Mouse (Mus musculus) limb, embryonic 10.5 days (tissue): ENCODE data around the gene Ttl. TPM values are rescaled to one million over a fixed set of nuclear protein-coding genes. Genes with fewer than 3 reads are reported as not detected.

ENCODE experiments used
- DNase-seq: peaks from one replicate; pipeline ENCODE4 v3.0.0-alpha.2; 2017; ENCODE audit warnings: low spot score
- H3K27ac ChIP-seq: fragments of 300-500 bp; sonication (generic); 2 replicates; pipeline ENCODE4 v1.5.1; 2016; ENCODE audit warnings: mild to moderate bottlenecking
- H3K27me3 ChIP-seq: fragments of 300-500 bp; sonication (generic); 2 replicates; pipeline ENCODE4 v1.6.1; 2016; ENCODE audit warnings: low read depth, mild to moderate bottlenecking; ENCODE audit not compliant: poor library complexity, severe bottlenecking
- H3K36me3 ChIP-seq: fragments of 300-500 bp; sonication (generic); 2 replicates; pipeline ENCODE4 v1.6.1; 2016; ENCODE audit warnings: mild to moderate bottlenecking, moderate library complexity
- H3K4me1 ChIP-seq: fragments of 300-500 bp; sonication (generic); 2 replicates; pipeline ENCODE4 v1.6.1; 2016
- H3K4me3 ChIP-seq: fragments of 300-500 bp; sonication (generic); 2 replicates; pipeline ENCODE4 v1.5.1; 2016; ENCODE audit warnings: mild to moderate bottlenecking, moderate library complexity
- H3K9me3 ChIP-seq: fragments of 300-500 bp; sonication (generic); replicated peaks from 2 replicates; pipeline ENCODE4 v1.6.1; 2016; ENCODE audit warnings: mild to moderate bottlenecking
- WGBS: fragments of 180-500 bp; shearing (Covaris S2); methylation state at CpG from one replicate; pipeline ENCODE4 v1.1.7; 2016; 5-methylcytosine and 5-hydroxymethylcytosine counted together
- polyA plus RNA-seq: library from polyadenylated mRNA; unstranded; fragments of >200 nt; fragmentation: Nextera tagmentation; extraction: Ambion mirVana; gene quantifications from 2 replicates; pipeline ENCODE4 v1.2.1, GENCODE M21; 2016

Ttl gene
- polyA plus RNA-seq, 1 experiment from 2014 or later, result 19.8 TPM

DNA sequence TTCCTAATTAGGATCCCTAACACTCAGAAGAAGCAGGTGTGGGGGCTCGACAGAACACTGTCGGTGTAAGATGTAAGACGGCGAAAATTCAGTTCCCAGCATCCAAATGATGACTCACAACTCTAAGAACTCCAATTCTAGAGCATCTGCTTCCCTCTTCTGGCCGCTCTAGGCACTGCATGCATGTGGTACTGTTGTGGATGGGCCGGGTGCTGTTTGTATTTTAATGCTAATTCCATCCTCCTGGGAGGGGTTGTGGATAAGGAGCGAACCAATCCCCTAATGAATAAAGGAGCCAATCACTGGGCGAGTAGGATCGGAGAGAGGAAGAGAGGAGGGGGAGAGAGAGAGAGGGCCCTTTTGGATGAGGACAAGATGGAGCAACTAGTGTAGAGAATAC lies 9.1 kb upstream of the Ttl start:
- H3K4me3 ChIP-seq, result no peak overlapping the region
- no peaks in the 10 kb centered on the region for H3K9me3 ChIP-seq
- no peaks in the 10 kb centered on the region for H3K4me1 ChIP-seq
- DNase-seq, result no peak
- H3K27me3 ChIP-seq, result no peaks in the 10 kb centered on the region
- H3K36me3 ChIP-seq, result no peaks in the 10 kb centered on the region
- WGBS, result 49% methylated on average over 9 of the region's 9 CpGs
- no peak overlapping the region for H3K27ac ChIP-seq

DNA sequence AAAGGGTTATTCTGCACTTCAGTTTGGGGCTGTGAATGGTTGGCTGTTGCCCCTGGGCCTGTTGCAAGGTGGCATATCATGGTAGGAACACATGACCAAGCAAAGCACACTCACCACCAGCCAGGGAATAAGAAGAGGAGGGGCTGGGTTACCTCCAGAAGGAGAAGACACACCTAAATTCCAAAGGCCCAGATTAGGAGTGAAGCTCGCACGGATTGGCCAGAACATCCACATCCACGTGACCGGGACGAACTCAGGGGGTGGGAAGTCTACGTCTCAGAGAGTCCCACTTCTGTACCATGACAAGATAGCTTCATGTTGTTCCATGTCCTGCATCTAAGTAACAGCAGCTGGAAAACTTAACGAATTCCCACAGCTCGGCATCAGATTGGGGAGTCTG lies 8.5 kb upstream of the Ttl start:
- Histone ChIP-seq H3K4me3 (no peak overlapping the region), H3K4me1 (no peaks in the 10 kb centered on the region), H3K27ac (no peak overlapping the region), H3K9me3 (no peaks in the 10 kb centered on the region), H3K27me3 (no peaks in the 10 kb centered on the region), H3K36me3 (no peaks in the 10 kb centered on the region)
- no peak for DNase-seq
- 97% methylated on average over 8 of the region's 8 CpGs for WGBS

DNA sequence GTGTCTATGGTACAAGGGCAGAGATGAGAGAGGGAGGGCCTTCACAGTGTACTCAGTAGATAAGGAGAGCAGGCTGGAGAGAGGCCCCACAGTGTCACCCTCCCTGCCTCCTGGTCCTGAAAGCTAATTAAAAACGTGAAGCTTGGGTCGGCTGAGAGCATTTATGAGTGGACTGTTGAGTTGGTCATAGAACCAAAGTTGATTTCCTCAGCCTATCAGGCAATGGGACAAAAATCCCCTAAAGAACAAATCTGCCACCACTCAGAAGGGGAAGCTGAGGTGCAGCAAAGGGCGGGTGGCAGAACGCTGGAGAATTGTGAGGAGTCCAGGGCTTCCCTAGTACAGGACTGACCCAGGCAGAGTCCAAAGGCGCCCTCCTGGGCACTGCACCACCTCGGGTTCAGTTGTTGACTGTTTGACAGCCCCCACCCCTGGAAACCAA lies 7.8 kb upstream of the Ttl start:
- no peak overlapping the region for H3K27ac ChIP-seq
- WGBS, result 93% methylated on average over 6 of the region's 6 CpGs
- H3K36me3 ChIP-seq, result no peaks in the 10 kb centered on the region
- H3K4me1 ChIP-seq, result no peaks in the 10 kb centered on the region
- no peak for DNase-seq
- H3K4me3 ChIP-seq, result no peak overlapping the region
- no peaks in the 10 kb centered on the region for H3K9me3 ChIP-seq
- H3K27me3 ChIP-seq, result no peaks in the 10 kb centered on the region

DNA sequence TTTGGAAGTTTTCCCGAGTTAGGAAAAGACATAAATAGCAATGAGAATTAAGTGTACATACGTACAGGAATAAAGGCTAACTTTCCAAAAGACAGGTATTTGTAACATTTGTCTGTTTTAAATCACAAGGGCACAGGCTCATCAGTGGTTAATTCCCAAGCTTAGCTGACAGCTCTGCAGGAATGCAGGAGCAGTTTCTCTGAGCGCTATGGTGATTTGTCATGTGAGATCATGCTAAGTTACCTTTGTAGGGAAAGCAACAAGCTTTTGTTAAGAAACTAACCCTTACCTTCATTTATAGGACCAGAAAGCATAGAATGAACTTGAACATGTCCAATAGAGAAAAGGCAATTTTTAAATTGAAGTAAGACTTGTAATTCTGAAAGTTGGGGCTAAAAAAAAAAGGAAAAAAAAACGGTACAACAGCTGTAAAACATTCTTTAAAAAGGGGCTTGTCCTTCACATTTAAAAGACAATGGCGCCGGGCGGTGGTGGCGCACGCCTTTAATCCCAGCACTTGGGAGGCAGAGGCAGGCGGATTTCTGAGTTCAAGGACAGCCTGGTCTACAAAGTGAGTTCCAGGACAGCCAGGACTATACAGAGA lies 4.2 kb upstream of the Ttl start:
- Histone ChIP-seq H3K9me3 (no peaks in the 10 kb centered on the region), H3K27me3 (no peaks in the 10 kb centered on the region), H3K4me1 (peaks cover 14% of the 10 kb centered on the region), H3K36me3 (no peaks in the 10 kb centered on the region), H3K4me3 (no peak overlapping the region), H3K27ac (no peak overlapping the region)
- 79% methylated on average over 10 of the region's 10 CpGs for WGBS
- DNase-seq, result no peak

DNA sequence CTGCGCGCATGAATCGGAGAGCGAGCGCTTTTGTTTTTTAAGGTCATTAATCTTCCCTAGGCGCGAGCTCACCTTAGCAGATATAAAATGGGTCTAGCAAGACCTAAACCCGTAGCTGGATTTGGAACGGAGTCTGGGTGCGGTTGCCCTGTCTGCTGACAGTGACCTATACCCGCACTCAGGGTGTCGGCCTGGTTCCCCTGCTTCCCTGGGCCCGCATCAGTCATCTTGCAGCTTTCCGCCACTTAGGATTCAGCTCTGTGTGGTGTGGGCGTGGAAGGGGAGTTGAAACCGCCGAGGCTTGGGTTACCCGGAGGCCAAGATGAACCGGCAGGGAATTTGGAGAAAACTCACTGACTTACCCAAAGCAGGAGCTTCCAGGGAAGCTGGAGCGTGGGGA lies 584 bp downstream of the Ttl start:
- peak; percentile 73 for DNase-seq
- peaks cover 29% of the 10 kb centered on the region for H3K36me3 ChIP-seq
- WGBS, result 0% methylated on average over 20 of the region's 20 CpGs
- no peaks in the 10 kb centered on the region for H3K27me3 ChIP-seq
- H3K4me1 ChIP-seq, result peaks cover 25% of the 10 kb centered on the region
- H3K9me3 ChIP-seq, result no peaks in the 10 kb centered on the region
- H3K4me3 ChIP-seq, result peak overlapping the region; percentile 70
- H3K27ac ChIP-seq, result peak overlapping the region; percentile 86

DNA sequence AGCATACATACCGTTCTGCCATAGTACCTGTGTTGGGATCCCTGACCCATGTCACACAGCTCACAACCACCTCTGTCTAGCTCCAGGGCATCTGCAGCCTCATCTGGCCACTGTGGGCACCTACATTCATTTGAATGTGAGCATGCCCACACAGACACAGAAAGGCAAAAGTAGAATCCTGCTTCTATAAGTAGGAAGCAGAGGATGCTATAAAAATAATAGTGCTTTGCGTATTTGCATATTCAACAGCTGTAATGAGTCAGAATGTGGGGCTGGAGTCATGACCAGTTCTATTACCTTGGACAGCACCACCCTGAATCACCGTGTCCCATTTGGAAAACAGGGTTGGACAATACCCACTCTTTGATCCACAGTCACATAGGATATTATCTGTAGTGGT lies 4.6 kb downstream of the Ttl start:
- H3K27me3 ChIP-seq, result no peaks in the 10 kb centered on the region
- peaks cover 20% of the 10 kb centered on the region for H3K4me1 ChIP-seq
- WGBS, result 89% methylated on average over 3 of the region's 3 CpGs
- H3K27ac ChIP-seq, result no peak overlapping the region
- DNase-seq, result no peak
- H3K4me3 ChIP-seq, result no peak overlapping the region
- H3K9me3 ChIP-seq, result no peaks in the 10 kb centered on the region
- H3K36me3 ChIP-seq, result peaks cover 29% of the 10 kb centered on the region

DNA sequence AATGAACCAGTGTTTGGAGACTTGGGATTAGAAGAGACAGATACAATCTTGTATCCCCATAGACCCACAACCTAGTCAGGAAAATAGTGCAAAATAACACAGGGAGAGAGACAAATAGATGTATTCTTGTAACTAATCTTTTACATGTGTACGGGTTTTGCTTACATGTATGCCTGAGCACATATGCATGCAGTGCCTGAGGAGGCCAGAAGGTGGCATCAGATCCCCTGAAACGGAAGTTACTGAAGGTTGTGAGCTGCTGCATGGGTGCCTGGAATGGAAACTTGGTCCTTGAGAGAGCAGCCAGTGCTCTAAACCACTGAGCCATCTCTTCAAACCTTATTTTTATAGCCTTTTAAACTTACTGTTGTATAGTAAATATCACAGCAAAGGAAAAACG lies 12.6 kb downstream of the Ttl start:
- H3K36me3 ChIP-seq, result peaks cover 68% of the 10 kb centered on the region
- no peak for DNase-seq

DNA sequence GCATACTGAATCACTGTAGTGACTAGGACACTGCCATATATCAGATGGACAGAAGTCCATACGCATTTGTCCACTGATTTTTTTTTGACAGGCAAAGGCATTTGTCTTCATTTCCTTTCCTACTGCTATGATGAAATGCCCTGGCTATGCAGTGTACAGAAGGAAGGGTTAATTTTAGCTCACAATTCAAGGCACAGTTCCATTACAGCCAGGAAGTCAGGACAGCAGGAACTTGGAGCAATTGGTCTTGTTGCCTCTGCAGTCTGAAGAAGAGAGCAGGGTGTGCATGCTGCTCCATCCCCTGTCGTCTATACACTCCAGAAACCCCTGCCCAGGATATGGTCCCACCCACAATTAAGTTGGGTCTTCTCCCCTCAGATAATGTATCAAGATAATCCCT lies 13.5 kb downstream of the Ttl start:
- Histone ChIP-seq H3K4me3 (no peak overlapping the region), H3K36me3 (peaks cover 74% of the 10 kb centered on the region), H3K27me3 (no peaks in the 10 kb centered on the region), H3K27ac (no peak overlapping the region), H3K4me1 (no peaks in the 10 kb centered on the region), H3K9me3 (no peaks in the 10 kb centered on the region)
- WGBS, result 78% methylated on average over 2 of the region's 2 CpGs
- DNase-seq, result no peak

More for the DNA sequence above, 12.6 kb downstream of the Ttl start:
- Histone ChIP-seq H3K27me3 (no peaks in the 10 kb centered on the region), H3K9me3 (no peaks in the 10 kb centered on the region), H3K27ac (no peak overlapping the region), H3K4me1 (no peaks in the 10 kb centered on the region), H3K4me3 (no peak overlapping the region)
- 86% methylated on average over 3 of the region's 3 CpGs for WGBS

DNA sequence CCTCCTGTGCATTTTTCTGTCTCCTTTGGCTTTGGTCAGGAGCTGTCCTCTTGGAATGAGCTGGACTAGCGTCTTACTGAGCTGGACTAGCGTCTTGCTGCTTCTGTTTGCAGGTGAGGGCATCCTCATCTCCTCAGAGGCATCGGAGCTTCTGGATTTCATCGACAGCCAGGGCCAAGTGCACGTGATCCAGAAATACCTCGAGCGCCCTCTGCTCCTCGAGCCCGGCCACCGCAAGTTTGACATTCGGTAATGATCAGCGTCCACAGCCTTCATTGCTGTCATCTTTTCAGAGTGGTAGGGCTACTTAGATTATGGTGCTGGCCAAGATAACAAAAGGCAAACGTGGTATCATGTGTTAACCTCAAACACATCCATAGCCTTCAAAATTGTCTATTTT lies 15.4 kb downstream of the Ttl start:
- no peaks in the 10 kb centered on the region for H3K9me3 ChIP-seq
- 74% methylated on average over 13 of the region's 13 CpGs for WGBS
- H3K27me3 ChIP-seq, result no peaks in the 10 kb centered on the region
- no peaks in the 10 kb centered on the region for H3K4me1 ChIP-seq
- no peak overlapping the region for H3K4me3 ChIP-seq
- H3K27ac ChIP-seq, result no peak overlapping the region
- peaks cover 86% of the 10 kb centered on the region for H3K36me3 ChIP-seq
- no peak for DNase-seq

DNA sequence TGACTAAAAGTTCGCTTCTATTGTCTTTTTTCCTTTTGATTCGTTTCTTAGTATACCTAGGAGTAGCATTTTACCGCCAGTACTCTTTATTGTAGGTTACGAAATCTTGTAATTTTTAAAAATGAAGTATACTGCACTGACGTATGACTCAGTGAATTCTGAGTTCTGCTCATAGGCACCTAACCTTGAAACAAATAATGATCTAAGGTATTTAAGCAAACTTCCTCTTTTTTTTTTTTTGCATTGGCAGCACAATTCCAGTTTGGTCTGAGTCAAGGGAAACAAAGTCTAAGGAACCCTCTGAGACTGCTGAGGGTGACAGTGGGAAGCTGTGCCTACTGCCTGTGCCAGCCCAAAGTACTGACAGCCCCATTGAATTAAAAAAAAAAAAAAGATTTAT lies 17.8 kb downstream of the Ttl start:
- DNase-seq, result no peak
- no peak overlapping the region for H3K27ac ChIP-seq
- no peaks in the 10 kb centered on the region for H3K9me3 ChIP-seq
- no peaks in the 10 kb centered on the region for H3K27me3 ChIP-seq
- H3K4me3 ChIP-seq, result no peak overlapping the region
- WGBS, result 93% methylated on average over 5 of the region's 5 CpGs
- no peaks in the 10 kb centered on the region for H3K4me1 ChIP-seq
- peaks cover 83% of the 10 kb centered on the region for H3K36me3 ChIP-seq

DNA sequence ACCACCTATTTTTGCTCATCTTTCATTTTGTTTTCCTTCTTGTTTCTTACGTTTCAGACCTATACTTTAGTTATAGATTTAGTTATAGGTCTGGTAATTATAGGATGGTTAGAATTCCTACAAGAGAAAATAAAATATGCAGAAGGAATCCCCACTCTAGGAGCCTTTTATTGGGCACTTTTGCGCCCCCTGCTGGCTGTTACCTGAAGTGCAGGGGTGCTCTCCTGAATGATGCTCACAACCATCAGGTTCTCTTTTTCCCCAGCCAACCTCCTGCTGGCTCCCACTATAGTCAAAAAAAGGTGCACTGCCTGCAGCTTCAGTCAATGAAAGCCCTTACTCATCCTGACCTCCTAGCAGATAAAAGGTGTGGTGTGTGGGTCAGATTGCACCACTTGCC lies 19.2 kb downstream of the Ttl start:
- WGBS, result 49% methylated on average over 2 of the region's 2 CpGs
- DNase-seq, result peak; percentile 70

DNA sequence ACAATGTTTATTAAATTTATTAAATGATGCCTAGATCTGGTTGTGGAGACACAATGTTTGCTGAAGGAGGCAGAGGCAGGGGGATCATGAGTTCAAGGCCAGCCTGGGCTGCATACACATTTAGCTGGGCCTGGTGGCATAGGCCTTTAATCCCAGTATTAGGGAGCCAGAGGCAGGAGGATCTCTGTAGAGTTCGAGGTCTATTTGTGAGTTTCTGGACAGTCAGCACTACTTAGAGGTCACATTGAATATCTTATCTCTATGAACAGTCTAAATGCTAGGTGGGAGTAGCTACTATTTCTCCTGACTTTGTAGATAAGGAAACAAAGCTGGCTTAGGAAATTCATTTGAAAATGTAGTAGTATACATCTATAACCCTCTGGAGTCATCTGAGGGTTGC lies 21.8 kb downstream of the Ttl start:
- Histone ChIP-seq H3K27me3 (no peaks in the 10 kb centered on the region), H3K4me1 (no peaks in the 10 kb centered on the region), H3K36me3 (peaks cover 85% of the 10 kb centered on the region), H3K4me3 (no peak overlapping the region), H3K9me3 (no peaks in the 10 kb centered on the region), H3K27ac (no peak overlapping the region)
- WGBS, result 87% methylated on average over 1 of the region's 1 CpGs
- no peak for DNase-seq

More for the DNA sequence above, 19.2 kb downstream of the Ttl start:
- no peaks in the 10 kb centered on the region for H3K27me3 ChIP-seq
- no peaks in the 10 kb centered on the region for H3K9me3 ChIP-seq
- peaks cover 83% of the 10 kb centered on the region for H3K36me3 ChIP-seq
- H3K4me1 ChIP-seq, result no peaks in the 10 kb centered on the region
- no peak overlapping the region for H3K4me3 ChIP-seq
- H3K27ac ChIP-seq, result no peak overlapping the region

DNA sequence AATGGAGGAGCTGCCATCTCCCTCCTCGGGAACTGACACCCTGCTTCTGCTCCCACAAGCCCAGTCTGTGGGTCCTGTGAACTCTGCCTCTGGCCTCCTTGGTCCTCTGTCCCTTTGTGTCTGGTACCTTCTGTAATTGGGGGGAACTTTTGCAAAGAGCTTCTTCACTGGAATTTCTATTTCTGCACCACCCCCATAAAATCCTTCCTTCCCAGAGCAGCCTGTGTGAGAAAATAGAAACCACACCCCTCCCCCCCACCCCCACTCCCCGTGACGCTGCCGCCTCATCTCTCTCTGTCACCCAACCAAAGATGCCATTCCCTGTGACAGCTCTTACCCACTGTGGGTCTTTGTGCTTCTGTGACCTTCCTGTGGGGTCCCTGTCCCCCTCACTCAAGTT lies 24.6 kb downstream of the Ttl start:
- WGBS, result 83% methylated on average over 4 of the region's 4 CpGs
- H3K36me3 ChIP-seq, result peaks cover 97% of the 10 kb centered on the region
- no peak overlapping the region for H3K4me3 ChIP-seq
- no peak overlapping the region for H3K27ac ChIP-seq
- H3K9me3 ChIP-seq, result no peaks in the 10 kb centered on the region
- no peaks in the 10 kb centered on the region for H3K27me3 ChIP-seq
- no peaks in the 10 kb centered on the region for H3K4me1 ChIP-seq
- DNase-seq, result no peak

DNA sequence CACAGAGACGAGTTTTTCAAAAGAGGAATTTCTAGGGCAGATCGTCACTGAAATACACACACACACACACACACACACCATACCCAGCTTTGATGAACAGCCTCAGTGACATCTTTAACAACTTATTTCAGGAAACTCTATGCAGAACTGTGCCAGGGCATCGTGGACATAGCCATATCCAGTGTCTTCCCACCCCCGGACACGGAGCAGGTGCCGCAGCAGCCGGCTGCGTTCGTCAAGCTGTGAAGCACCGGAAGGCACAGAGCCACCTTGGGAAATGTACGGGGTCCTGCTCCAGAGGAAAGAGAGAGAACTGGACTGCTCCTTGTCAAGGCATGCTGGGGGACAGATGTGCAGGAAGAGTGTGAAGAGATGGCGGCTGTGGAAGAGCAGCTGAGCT lies 27.1 kb downstream of the Ttl start:
- Histone ChIP-seq H3K4me1 (no peaks in the 10 kb centered on the region), H3K4me3 (no peak overlapping the region), H3K27me3 (no peaks in the 10 kb centered on the region), H3K27ac (no peak overlapping the region), H3K9me3 (no peaks in the 10 kb centered on the region), H3K36me3 (peaks cover 78% of the 10 kb centered on the region)
- DNase-seq, result no peak
- whole genome bisulfite sequencing, result 95% methylated on average over 12 of the region's 12 CpGs
